Mouse (Mus musculus): Measurements from ENCODE around the gene Ch25h.

- TF ChIP-seq POLR2A (IDR thresholded peaks at IDR 0.05; ENCODE audit: borderline replicate concordance, extremely low read depth, insufficient read depth, insufficient read length, poor library complexity, severe bottlenecking) = no peak
- TF ChIP-seq CTCF (IDR thresholded peaks at IDR 0.05; ENCODE audit: borderline replicate concordance, extremely low read depth, insufficient read depth, insufficient read length) = no peak
Observed at GRCm38 (mm10) chr19:34505161-34505721, 30.3 kb upstream of the Ch25h start.

Measured in brain, embryonic 14.5 days (tissue).